Mouse (Mus musculus): Measurements from ENCODE around the gene Pear1. TPM values are rescaled to one million over a fixed set of nuclear protein-coding genes. Genes with fewer than 3 reads are reported as not detected.

Pear1 gene
- total RNA-seq, 2 experiments from 2014 or later, result 20.8 to 26.2 TPM

- DNase-seq (ENCODE audit: low spot score in 2 of 2), result no peak
These were observed 89.9 kb downstream of the Pear1 start for GRCm38 (mm10) chr3:87733984-87734761.

- no peak for DNase-seq (ENCODE audit: low spot score in 2 of 2)
These were observed 91.0 kb downstream of the Pear1 start for GRCm38 (mm10) chr3:87733098-87733497.

GRCm38 (mm10) chr3:87728696-87729095, 95.4 kb downstream of the Pear1 start:
- no peak for DNase-seq (ENCODE audit: low spot score in 2 of 2)

- no peak for DNase-seq (ENCODE audit: low spot score in 2 of 2)
These were observed 97.9 kb downstream of the Pear1 start for GRCm38 (mm10) chr3:87726191-87726590.

GRCm38 (mm10) chr3:87725396-87726160, 98.5 kb downstream of the Pear1 start:
- DNase-seq (ENCODE audit: low spot score in 2 of 2), result no peak

- no peak for DNase-seq (ENCODE audit: low spot score in 2 of 2)
These were observed 99.5 kb downstream of the Pear1 start for GRCm38 (mm10) chr3:87724556-87724955.

GRCm38 (mm10) chr3:87718525-87718924, 105.6 kb downstream of the Pear1 start:
- no peak for DNase-seq (ENCODE audit: low spot score in 2 of 2)

Other genes starting within 250 kb of the Pear1 start
- 10 to 100 TPM; 22.6 to 24.3 TPM for gene Arhgef11, start 206.7 kb downstream of the Pear1 start, total RNA-seq (2021)
- gene Lrrc71, start 75.7 kb downstream of the Pear1 start, total RNA-seq (2021), result under 1 TPM; 0.39 TPM
- under 1 TPM; 0.10 to 0.13 TPM for gene Ntrk1, start 29.1 kb downstream of the Pear1 start, total RNA-seq (2021)
- gene Insrr, start 27.4 kb downstream of the Pear1 start, total RNA-seq (2021), result under 1 TPM; 0.15 to 0.18 TPM
- gene Sh2d2a, start 22.4 kb upstream of the Pear1 start, total RNA-seq (2021), result under 1 TPM in 1 of 2 experiments, not detected in 1; 0.16 TPM
- 10 to 100 TPM; 56.7 to 58.3 TPM for gene Prcc, start 61.3 kb upstream of the Pear1 start, total RNA-seq (2021)
- gene Hdgf, start 82.0 kb upstream of the Pear1 start, total RNA-seq (2021), result 100 to 1,000 TPM; 179 to 182 TPM
- gene Mrpl24, start 95.2 kb upstream of the Pear1 start, total RNA-seq (2021), result 10 to 100 TPM; 55.0 to 57.0 TPM
- 10 to 100 TPM; 20.2 to 20.6 TPM for gene Isg20l2, start 106.0 kb upstream of the Pear1 start, total RNA-seq (2021)
- gene Rrnad1, start 106.4 kb upstream of the Pear1 start, total RNA-seq (2021), result 1 to 10 TPM; 7.4 to 8.7 TPM
- gene Crabp2, start 124.4 kb upstream of the Pear1 start, total RNA-seq (2021), result 1 to 10 TPM; 1.3 to 2.2 TPM
- 100 to 1,000 TPM; 169 to 207 TPM for gene Nes, start 146.8 kb upstream of the Pear1 start, total RNA-seq (2021)
- gene Bcan, start 175.9 kb upstream of the Pear1 start, total RNA-seq (2021), result under 1 TPM in 1 of 2 experiments, not detected in 1; 0.12 TPM
- under 1 TPM in 1 of 2 experiments, not detected in 1; 0.21 TPM for gene Hapln2, start 203.3 kb upstream of the Pear1 start, total RNA-seq (2021)
- 10 to 100 TPM; 11.4 to 11.8 TPM for gene Gpatch4, start 218.8 kb upstream of the Pear1 start, total RNA-seq (2021)
- 10 to 100 TPM; 64.9 to 73.1 TPM for gene Naxe, start 234.2 kb upstream of the Pear1 start, total RNA-seq (2021)

Measured in gastrocnemius, postnatal 4 days (tissue).